Mouse (Mus musculus): ENCODE results near the gene Ccnf. TPM values are rescaled to one million over a fixed set of nuclear protein-coding genes. Genes with fewer than 3 reads are reported as not detected.

Ccnf gene
- polyA plus RNA-seq, 1 experiment: 3.3 TPM

GRCm38 (mm10) chr17:24204846-24205245 lies 46.4 kb downstream of the Ccnf start:
- DNase-seq (ENCODE audit: extremely low spot score in 1 of 2, low spot score in 1 of 2): no peak

DNA sequence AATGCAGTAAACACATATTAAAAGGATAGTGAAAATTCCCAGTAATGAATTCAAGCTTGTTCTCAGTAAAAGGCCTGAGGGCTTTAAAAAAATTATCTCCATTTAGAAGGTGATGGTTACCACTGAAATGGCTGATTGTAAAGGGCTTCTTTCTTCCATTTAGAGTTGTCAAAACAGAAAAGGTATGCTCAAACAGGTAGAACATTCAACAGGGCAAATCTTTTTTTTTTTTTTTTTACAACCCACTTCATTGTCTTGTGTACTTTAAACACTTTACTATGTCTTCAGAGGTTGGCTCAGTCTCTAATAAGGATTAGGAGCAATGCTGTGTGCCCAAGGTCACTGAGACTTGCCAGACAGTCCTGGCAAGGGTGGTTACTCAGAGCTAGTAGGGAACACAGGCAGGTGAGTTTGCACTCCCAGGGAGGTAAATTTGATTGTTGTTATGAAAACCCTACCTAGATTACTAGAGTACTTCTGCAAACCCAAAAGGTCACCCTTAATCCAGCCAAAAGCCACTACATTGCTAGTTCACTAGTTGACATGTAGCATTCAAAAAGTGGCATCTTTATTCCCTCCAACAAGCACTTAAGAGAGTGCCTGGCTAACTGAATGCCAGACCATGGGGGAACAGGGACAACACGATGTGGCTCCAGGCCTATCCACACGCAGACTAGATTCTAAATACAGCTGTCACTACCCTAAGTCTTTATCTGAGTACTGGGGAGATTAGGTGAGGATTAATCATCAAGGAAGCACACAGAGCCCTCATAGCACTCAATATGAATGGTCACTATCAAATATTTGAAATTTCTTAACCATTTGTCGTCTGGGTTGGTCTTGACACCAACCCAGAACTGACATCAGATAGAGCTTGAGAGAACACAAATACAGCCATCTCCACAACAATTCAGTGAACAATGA lies 47.4 kb downstream of the Ccnf start:
- DNase-seq (ENCODE audit: extremely low spot score in 1 of 2, low spot score in 1 of 2): no peak

DNA sequence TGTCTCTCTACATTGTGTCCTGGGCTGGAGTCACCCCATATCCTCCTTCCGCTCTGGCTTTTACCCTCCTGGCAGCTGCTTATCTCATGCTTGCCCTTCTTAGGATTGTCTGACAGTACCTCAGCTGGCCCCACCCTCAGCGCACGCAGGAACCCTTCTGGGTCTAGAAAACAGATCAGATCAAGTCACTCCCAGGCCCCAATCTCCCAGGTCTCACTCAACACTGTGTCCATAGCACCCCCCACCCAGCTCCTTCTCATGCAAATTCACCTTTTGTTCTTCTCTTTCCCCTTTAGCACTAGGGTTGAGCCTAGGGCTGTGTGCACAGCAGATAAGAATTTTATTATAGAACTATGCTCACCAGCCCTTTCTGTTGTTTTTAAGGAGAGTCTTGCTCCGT lies 48.2 kb downstream of the Ccnf start:
- no peak for DNase-seq (ENCODE audit: extremely low spot score in 1 of 2, low spot score in 1 of 2)

DNA sequence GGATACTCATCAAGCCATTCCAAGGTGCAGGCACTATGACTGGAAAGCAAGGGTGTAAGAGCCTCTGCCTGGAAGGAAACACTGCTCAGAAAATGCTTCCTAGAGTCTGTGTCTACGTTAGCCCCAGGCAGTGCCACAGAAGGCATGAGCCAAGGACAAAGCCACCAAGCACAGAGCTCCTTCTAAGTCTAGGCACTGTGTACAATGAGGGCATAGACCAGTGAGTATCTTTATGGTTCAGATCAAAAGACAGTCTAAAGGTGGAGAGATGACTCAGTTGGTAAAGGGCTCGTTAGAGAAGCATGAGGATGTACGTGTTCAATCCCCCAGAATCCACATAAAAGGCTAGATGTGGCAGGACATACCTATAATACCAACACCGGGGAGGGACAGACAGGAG lies 50.2 kb downstream of the Ccnf start:
- no peak for DNase-seq (ENCODE audit: extremely low spot score in 1 of 2, low spot score in 1 of 2)

GRCm38 (mm10) chr17:24199741-24200140 lies 51.5 kb downstream of the Ccnf start:
- DNase-seq (ENCODE audit: extremely low spot score in 1 of 2, low spot score in 1 of 2): no peak

DNA sequence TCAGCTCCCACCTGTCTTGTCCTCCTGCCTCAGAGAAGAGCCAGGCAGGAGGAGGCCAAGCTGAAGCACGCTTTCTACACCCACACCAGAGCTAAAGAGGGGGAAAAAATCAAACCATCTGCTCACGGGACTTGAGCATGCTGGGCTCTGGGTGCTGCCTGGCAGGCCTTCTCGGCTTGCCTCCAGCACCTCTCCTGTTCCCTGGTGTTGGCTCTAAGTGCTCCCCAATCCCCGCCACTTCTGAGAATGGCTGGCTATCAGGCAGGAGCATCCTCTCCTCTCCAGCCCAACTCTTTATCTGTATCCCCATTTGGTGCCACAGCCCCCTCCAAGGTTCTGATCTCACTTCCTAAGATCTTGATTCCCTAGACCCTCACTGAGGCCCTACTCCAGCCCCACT lies 52.0 kb downstream of the Ccnf start:
- peak; percentile 76 to 85 for DNase-seq (ENCODE audit: extremely low spot score in 1 of 2, low spot score in 1 of 2)

GRCm38 (mm10) chr17:24197032-24197824 lies 54.1 kb downstream of the Ccnf start:
- DNase-seq (ENCODE audit: extremely low spot score in 1 of 2, low spot score in 1 of 2): peak in 1 of 2 experiments; percentile 66

GRCm38 (mm10) chr17:24195349-24195748 lies 55.9 kb downstream of the Ccnf start:
- no peak for DNase-seq (ENCODE audit: extremely low spot score in 1 of 2, low spot score in 1 of 2)

DNA sequence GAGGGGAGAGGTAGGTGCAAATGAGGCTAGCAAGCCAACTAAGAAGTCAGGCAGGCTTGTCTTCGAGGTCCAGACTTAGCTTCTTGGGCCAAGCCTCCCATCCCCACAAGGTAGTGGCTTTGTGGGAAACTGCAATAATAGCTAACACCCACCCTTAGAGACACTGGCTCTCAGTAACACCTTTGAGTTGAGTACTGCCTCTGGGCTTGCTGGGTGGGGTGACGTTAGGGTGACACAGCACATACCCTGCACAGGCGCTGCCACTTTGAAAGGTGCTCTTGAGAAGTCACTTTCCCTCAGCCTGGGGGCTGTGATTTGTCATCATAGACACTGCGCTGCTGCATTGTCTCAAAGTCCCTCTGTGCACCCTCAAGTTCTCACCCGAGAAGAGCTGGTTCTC lies 57.5 kb downstream of the Ccnf start:
- DNase-seq (ENCODE audit: extremely low spot score in 1 of 2, low spot score in 1 of 2): no peak

DNA sequence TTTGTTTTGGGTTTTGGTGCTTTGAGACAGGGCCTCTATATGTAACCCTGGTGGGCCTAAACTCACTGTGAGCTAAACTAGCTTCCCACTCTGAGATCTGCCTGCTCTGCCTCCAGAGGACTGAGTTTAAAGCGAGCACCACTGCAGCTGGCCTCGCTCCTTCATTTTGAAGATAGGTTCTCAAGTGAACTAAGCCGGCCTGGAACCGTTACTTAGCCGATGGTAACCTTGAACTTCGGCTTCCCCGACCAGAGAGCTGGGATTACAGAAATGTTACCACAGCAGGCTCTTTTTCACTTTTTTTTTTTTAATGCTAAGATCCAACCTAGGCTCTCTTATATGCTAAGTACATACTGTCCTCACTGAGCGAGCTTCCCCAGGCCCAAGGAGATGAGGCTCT lies 58.0 kb downstream of the Ccnf start:
- DNase-seq (ENCODE audit: extremely low spot score in 1 of 2, low spot score in 1 of 2): no peak

DNA sequence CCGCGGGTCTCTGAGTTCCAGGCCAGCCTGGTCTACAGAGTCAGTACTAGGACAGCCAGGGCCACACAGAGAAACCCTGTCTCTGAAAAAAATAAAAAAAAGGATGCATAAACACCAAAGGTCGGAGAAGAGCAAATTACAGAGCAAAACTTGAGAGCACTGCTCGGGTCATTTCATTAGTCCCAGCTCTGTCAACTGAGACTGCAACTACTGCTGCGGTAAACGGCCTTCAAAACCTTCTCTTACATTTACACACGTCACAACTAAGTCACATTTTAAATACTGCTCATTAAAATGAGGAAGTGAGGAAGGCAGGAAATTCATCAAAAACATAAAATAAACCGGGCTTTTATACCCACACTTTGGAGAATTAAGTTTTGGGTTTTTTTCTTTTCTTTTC lies 58.4 kb downstream of the Ccnf start:
- DNase-seq (ENCODE audit: extremely low spot score in 1 of 2, low spot score in 1 of 2): no peak

GRCm38 (mm10) chr17:24191481-24191880 lies 59.8 kb downstream of the Ccnf start:
- no peak for DNase-seq (ENCODE audit: extremely low spot score in 1 of 2, low spot score in 1 of 2)

- DNase-seq (ENCODE audit: extremely low spot score in 1 of 2, low spot score in 1 of 2): no peak
These were observed 60.4 kb downstream of the Ccnf start for GRCm38 (mm10) chr17:24190934-24191333.

DNA sequence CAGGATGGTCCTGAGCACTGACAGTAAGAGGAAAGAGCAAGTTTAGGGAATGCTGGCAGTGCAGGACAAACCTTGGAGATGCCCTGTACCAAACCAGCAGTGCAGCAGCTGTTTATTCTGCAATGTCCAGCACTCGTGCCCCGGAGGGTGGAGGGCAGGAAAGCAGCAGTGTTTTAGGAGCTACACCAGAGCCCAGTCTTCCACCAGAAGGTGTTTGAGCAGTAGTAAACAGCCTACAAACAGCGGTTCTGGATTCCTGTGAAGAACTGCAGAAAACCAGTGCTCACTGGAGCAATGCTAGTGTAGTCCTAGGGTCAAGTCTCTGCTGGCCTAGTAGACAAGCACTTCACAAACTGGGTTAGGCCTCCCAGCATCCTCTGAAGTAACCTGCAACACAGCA lies 77.0 kb downstream of the Ccnf start:
- no peak for DNase-seq (ENCODE audit: extremely low spot score in 1 of 2, low spot score in 1 of 2)

DNA sequence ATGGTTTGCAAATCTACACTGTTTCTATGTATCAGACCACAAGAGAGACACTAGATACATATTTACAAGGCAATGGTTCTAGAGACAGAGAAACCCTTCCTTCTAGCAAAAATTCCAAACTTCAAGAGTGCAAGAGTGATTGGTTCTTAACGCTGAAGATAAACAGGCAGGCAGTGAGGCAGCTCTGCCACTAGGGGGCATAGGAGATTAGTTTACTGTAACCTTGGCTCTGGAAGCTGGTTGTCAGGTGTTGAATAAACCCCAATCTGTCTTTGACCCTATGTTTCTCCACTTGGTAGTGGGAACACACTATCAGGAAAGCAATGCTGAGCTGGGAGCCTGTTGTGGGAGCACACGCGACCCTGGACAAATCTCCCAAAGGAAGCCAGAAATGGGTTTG lies 77.9 kb downstream of the Ccnf start:
- DNase-seq (ENCODE audit: extremely low spot score in 1 of 2, low spot score in 1 of 2): peak; percentile 53 to 86

Other genes starting within 250 kb of the Ccnf start
- not detected in 2 replicates for gene Prss27, start 213.3 kb downstream of the Ccnf start, polyA plus RNA-seq (2012; rRNA removed)
- 29.0 and 29.8 TPM in 2 replicates for gene Kctd5, start 178.0 kb downstream of the Ccnf start, polyA plus RNA-seq (2012; rRNA removed)
- gene Pdpk1, start 100.6 kb downstream of the Ccnf start, polyA plus RNA-seq (2012; rRNA removed): 40.4 and 40.9 TPM in 2 replicates
- gene Amdhd2, start 87.7 kb downstream of the Ccnf start, polyA plus RNA-seq (2012; rRNA removed): 38.9 and 39.1 TPM in 2 replicates
- gene Atp6v0c, start 81.8 kb downstream of the Ccnf start, polyA plus RNA-seq (2012; rRNA removed): 2,732 and 2,987 TPM in 2 replicates
- 48.3 and 56.9 TPM in 2 replicates for gene Tbc1d24, start 45.9 kb downstream of the Ccnf start, polyA plus RNA-seq (2012; rRNA removed)
- gene Ntn3, start 42.0 kb downstream of the Ccnf start, polyA plus RNA-seq (2012; rRNA removed): 7.4 and 9.1 TPM in 2 replicates
- gene Tedc2, start 30.6 kb downstream of the Ccnf start, polyA plus RNA-seq (2012; rRNA removed): 18.6 and 19.1 TPM in 2 replicates
- gene Abca17, start 99.6 kb upstream of the Ccnf start, polyA plus RNA-seq (2012; rRNA removed): 0.90 and 1.0 TPM in 2 replicates
- 44.7 and 47.6 TPM in 2 replicates for gene Abca3, start 100.5 kb upstream of the Ccnf start, polyA plus RNA-seq (2012; rRNA removed)
- 269 and 276 TPM in 2 replicates for gene Rnps1, start 163.1 kb upstream of the Ccnf start, polyA plus RNA-seq (2012; rRNA removed)
- gene Eci1, start 175.2 kb upstream of the Ccnf start, polyA plus RNA-seq (2012; rRNA removed): 50.0 and 55.9 TPM in 2 replicates
- 18.3 and 22.9 TPM in 2 replicates for gene Dnase1l2, start 191.6 kb upstream of the Ccnf start, polyA plus RNA-seq (2012; rRNA removed)
- 86.1 and 86.4 TPM in 2 replicates for gene E4f1, start 218.8 kb upstream of the Ccnf start, polyA plus RNA-seq (2012; rRNA removed)
- gene Pgp, start 218.9 kb upstream of the Ccnf start, polyA plus RNA-seq (2012; rRNA removed): 85.4 and 95.8 TPM in 2 replicates
- 2.1 and 2.6 TPM in 2 replicates for gene Bricd5, start 222.4 kb upstream of the Ccnf start, polyA plus RNA-seq (2012; rRNA removed)
- 37.9 and 45.7 TPM in 2 replicates for gene Mlst8, start 227.6 kb upstream of the Ccnf start, polyA plus RNA-seq (2012; rRNA removed)
- 116 and 124 TPM in 2 replicates for gene Caskin1, start 237.1 kb upstream of the Ccnf start, polyA plus RNA-seq (2012; rRNA removed)